Mouse (Mus musculus) testis, postnatal 14 days (tissue): ENCODE results near the gene Clec4g.

Experiments used
- DNase-seq: peaks from one replicate; pipeline ENCODE4 v3.0.0; 2021; ENCODE audit warnings: low spot score

The Clec4g gene

DNA sequence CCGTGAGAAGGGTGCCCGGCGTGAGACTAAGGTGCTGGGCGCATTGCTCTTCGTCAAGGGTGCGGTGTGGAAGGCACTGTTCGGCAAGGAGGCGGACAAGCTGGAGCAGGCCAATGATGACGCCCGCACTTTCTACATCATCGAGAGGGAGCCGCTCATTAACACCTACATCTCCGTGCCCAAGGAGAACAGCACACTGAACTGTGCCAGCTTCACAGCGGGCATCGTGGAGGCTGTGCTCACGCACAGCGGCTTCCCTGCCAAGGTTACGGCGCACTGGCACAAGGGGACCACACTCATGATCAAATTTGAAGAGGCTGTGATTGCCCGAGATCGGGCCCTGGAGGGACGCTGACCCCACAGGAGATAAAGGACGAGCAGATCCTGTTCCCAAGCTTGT is 41.2 kb downstream of the Clec4g start:
- no peak for DNase-seq

DNA sequence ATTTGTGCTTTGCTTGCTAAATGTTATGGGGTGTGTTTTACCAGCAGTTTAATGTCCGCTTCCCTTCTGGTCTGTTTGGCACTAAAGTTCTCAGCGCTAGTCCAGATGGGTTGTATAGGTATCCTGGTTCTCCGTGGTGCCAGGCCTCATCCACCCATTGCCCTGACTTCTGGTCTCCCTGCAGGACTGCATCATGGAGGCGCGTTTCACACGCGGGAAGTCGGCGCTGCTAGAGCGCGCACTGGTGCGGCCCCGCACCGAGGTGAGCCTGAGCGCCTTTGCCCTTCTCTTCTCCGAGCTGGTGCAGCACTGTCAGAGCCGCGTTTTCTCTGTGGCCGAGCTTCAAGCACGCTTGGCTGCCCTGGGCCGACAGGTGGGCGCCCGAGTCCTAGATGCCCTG is 41.6 kb downstream of the Clec4g start:
- no peak for DNase-seq

DNA sequence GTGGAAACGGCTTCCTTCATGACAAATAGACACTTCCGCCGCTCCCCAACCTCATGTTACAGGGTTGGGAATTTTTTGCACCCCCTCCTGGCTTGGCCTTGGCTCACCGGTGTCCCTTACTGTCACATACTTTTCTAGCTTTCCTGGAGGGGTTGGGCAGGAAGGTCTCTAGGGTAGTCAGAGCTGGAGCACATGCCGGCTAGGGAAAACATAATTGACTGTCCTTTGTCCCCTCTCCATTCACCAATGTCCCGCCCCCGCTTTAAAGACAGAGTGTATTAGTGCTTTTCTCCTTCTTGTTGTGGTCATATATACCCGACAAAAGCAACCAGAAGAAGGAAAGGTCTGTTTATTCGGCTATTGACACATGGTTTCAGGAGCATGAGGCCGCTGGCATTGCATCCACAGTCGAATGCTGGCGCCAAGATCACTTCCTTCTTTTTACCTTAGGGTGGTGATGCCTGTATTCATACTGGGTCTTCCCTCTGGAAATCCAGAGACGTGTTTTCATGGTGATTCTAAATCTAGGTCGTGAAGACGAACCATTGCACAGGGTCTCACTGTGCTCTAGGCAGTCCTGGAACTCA is 43.4 kb downstream of the Clec4g start:
- no peak for DNase-seq

DNA sequence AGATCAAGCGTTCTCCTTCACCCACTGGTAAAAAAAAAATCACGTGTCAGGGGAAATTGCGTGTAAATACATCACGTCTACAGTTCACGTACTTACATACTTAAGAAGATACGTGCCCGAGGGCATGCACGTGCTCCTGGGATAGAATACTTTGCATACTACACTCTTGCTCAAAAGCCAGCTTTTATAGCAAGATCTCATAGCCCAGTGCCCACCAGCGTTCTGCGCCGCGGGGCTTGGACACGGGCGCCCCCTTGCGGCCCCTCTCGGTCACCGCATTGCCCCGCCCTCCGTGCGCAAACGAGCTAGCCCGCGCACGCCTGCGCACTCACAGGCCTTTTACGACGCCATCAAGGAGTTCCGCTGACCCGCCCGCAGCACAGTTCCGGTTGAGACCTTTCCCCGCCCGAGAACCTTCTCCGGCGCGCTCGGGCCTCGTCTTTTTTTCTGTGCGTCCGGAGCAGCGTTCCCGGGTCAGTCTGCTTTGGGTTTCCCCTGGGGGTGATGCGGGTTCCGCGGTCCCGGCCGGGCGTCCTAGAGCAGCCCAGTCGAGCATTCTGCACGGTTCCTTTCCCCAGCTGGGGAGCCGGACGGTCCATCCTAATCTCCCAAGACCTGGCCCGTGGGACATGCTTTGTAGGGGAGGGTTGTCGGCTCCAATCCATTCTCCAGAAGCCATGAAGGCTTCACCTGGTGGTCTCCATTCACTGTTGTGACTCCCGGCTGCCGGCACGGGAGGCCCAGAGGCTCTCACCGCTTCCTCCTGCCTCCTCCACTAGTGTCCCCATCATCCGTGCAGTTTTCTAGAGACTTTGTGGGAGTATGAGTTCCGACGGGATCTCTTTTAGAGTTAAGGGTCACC is 44.1 kb downstream of the Clec4g start, which contains the start of gene Trappc5:
Gene Trappc5 (plus strand): TSS at position 169 of the 862 bp plus-strand sequence.
- peak; percentile 91 for DNase-seq

DNA sequence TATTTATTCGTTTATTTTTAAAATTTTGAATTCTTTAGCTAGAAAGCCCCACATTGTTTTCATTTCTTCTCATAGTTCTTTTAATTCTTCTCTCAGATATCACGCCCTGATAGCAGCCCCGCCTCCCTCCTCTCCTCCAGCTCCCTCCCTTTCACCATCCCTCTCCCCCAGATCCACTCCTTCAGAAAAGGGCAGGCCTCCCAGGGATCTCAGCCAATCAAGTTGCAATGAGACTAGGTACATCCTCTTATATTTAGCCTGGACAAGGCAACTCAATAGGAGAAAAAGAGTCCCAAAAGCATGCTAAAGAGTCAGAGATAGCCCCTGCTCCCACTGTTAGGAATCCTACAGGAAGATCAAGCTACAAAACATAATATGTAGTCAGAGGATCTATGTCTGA is 45.8 kb downstream of the Clec4g start:
- DNase-seq, result no peak

DNA sequence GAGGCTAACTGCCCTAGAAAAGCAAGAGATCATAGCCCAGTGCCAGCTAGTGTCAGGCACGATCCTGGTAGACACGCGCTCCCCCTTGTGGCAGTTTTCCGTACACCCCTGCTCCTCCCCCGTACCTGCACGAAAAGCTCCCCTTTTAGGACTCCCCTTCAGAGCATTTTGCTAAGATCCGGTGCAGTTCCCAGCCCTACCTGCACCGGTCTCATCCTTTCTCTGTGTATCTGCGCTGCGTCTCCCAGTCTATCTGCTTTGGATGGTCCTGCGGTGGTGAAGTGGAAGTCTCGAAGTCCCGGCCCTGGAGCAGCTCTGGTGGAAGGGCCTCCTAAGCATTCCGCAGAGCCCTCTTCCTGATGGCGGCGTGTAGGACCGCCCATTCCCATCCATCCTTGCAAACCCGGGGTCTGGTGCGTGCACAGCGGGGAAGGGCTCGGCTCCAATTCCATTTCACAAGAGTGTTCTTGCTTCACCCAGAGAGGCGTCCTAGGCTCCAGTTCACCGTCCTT is 48.4 kb downstream of the Clec4g start, which contains the start of gene Fcor:
Gene Fcor (minus strand): TSS at position 383 of the 512 bp plus-strand sequence.
- DNase-seq, result peak; percentile 56

DNA sequence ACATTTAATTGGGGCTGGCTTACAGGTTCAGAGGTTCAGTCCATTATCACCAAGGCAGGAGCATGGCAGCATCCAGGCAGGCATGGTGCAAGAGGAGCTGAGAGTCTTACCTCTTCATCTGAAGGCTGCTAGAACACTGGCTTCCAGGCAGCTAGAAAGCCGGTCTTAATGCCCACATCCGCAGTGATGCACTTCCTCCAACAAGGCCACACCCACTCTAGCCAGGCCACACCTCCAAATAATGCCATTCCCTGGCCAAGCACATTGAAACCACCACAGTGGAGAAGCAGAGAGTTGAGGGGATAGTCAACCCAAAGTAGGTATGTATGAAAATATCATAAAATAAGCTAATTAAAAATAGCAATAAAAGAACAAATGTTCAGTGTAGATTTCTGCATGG is 50.1 kb downstream of the Clec4g start:
- no peak for DNase-seq

DNA sequence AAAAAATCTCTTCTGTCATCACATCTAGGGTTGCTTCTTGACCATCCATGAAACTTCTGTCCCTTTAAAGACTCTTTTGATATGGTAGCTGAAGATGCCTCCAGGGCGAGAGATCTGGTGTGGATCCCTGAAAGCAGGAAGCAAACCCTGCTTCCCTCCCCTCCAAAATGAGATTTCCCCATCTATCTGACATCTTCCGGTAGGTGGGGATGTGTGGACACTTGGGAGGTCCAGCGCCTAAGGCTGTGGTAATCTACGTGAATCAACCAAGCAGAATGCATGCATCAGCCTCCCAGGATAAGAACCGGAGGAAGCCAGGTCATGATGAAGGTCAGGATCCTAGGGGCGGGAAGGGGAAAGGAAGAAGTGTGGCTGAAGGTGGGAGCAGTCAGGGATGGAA is 54.9 kb downstream of the Clec4g start, which contains the start of gene Mcemp1:
Gene Mcemp1 (plus strand): TSS at position 248 of the 400 bp plus-strand sequence.
- no peak for DNase-seq

DNA sequence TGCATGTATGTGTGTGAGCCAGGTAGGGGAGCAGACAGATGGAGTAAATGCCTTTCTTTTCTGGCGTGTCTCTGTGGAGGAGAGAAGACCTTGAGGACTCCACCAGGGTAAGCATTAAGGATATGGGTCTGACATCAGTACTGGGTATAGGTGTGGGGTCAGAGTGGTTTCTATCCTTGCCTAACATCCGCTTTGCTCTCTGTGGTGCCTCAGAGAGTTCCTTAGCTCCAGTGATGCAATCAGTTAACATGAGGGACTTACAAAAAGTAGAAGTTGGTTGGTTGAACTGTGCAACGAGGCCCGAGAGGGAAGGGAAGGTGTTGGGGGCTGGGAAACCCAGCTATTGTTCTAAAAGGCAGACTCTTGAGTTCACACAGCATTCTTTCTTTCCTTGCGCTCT is 56.0 kb downstream of the Clec4g start:
- DNase-seq, result no peak

DNA sequence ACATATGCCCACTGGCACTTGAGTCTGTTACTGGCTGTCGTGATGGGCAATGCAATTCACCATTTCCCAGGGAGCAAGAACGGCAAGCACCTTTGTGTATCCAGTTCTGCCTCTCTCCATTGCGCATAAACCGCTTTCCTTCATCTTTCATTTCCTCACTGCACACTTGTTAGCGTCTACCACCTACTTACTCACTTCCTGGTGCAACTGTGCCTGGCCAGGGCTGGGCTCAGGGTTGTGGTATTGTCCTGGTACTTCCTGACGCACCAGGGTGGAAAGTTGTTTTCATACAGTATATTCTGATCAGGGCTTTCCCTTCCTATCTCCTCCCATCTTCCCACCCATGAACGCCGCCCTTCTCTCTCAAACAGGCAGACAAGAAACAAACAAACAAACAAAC is 59.6 kb downstream of the Clec4g start:
- DNase-seq, result no peak
